Mouse (Mus musculus) frontal cortex, adult (tissue): ENCODE measurements at regions not wholly inside any gene's neighbourhood (a gene's known extent, or its start where the extent isn't known, plus 50 kb on each side); places are given as distances from the start of the nearest gene placed in this dataset.

Experiments
- ATAC-seq: cut with Nextera tagmentation; 2 replicates; pipeline ENCODE4 v1.9.2; 2017; ENCODE audit warnings: mild to moderate bottlenecking, moderate library complexity, mixed read lengths; ENCODE audit not compliant: low TSS enrichment

- no peak for ATAC-seq
Measured at GRCm38 (mm10) chr16:93417831-93418230, 186.0 kb downstream of the Setd4 start.

GRCm38 (mm10) chr16:93392024-93392675 lies 211.7 kb downstream of the Setd4 start:
- ATAC-seq, result peak; percentile 79

- ATAC-seq, result no peak
Measured at GRCm38 (mm10) chr16:93387578-93388116, 216.2 kb downstream of the Setd4 start.

GRCm38 (mm10) chr16:93384039-93384537 lies 219.8 kb downstream of the Setd4 start:
- peak; percentile 85 for ATAC-seq

- ATAC-seq, result no peak
Measured at GRCm38 (mm10) chr16:93382945-93383344, 220.9 kb downstream of the Setd4 start.

GRCm38 (mm10) chr16:93380717-93381671 lies 222.9 kb downstream of the Setd4 start:
- peak; percentile 17; the same call in 1 of the 2 replicates for ATAC-seq

GRCm38 (mm10) chr16:93380117-93380516 lies 223.7 kb downstream of the Setd4 start:
- ATAC-seq, result peak; percentile 25; the same call in 1 of the 2 replicates

GRCm38 (mm10) chr16:93379611-93380010 lies 224.3 kb downstream of the Setd4 start:
- no peak for ATAC-seq

GRCm38 (mm10) chr16:93374669-93375068 lies 229.2 kb downstream of the Setd4 start:
- peak; percentile 45 for ATAC-seq

GRCm38 (mm10) chr16:93369766-93370146 lies 234.1 kb downstream of the Setd4 start:
- ATAC-seq, result 0 out of 2 replicates have a peak, but pooled peaks have one; percentile 8

GRCm38 (mm10) chr16:93368824-93369765 lies 234.8 kb downstream of the Setd4 start:
- ATAC-seq, result peak; percentile 88

- no peak for ATAC-seq
Measured at GRCm38 (mm10) chr16:93367995-93368394, 235.9 kb downstream of the Setd4 start.

- ATAC-seq, result no peak
Measured at GRCm38 (mm10) chr16:93367246-93367805, 236.5 kb downstream of the Setd4 start.

GRCm38 (mm10) chr16:93366383-93366941 lies 237.4 kb downstream of the Setd4 start:
- ATAC-seq, result no peak

- no peak for ATAC-seq
Measured at GRCm38 (mm10) chr16:93365236-93365951, 238.5 kb downstream of the Setd4 start.

- ATAC-seq, result no peak
Measured at GRCm38 (mm10) chr16:93359772-93360171, 244.1 kb downstream of the Setd4 start.

- no peak for ATAC-seq
Measured at GRCm38 (mm10) chr16:93358613-93359012, 245.2 kb downstream of the Setd4 start.

- no peak for ATAC-seq
Measured at GRCm38 (mm10) chr16:93358166-93358565, 245.7 kb downstream of the Setd4 start.

GRCm38 (mm10) chr16:93355204-93355899 lies 248.5 kb downstream of the Setd4 start:
- no peak for ATAC-seq
